Mouse (Mus musculus) gastrocnemius, adult 18-20 months (tissue): ENCODE results near the gene Gm29049. TPM values are rescaled to one million over a fixed set of nuclear protein-coding genes. Genes with fewer than 3 reads are reported as not detected.
"Not testable (repeated sequence)": the region's sequence is repeated elsewhere in the genome, so short reads cannot be mapped to it uniquely, and the experiment has no call there.

Source experiments
- DNase-seq: peaks from one replicate; pipeline ENCODE4 v3.0.0; 2021; ENCODE audit warnings: low spot score
- long read RNA-seq, 2 experiments: library from polyadenylated mRNA; stranded (forward); transcript quantifications; one replicate each; pipeline ENCODE4 v2.0.0; 2021
- total RNA-seq, 2 experiments: library from RNA; stranded (reverse); gene quantifications; 2 replicates each; pipeline ENCODE4 v1.2.3; 2021

Gene Gm29049
- not detected for total RNA-seq
- long read RNA-seq, experiment 1: 0 reads
- long read RNA-seq, experiment 2: 0 reads

- not testable (repeated sequence) for DNase-seq
These were observed at the start of gene Gm29049 for GRCm38 (mm10) chrY:7997068-7997467. Gene Gm29049 (minus strand): TSS chrY:7997168.

Other genes with a start within 250 kb of the Gm29049 start
- not detected for gene Gm20825, start 74.3 kb upstream of the Gm29049 start, total RNA-seq